1 mouse cellular context compared by ENCODE assay signal in genomic region chr5:112287652-112288051, GRCm38 (mm10).
A peak's percentile ranks its signal among the peaks of the same experiment; 100 is the strongest.
TF ChIP-seq lines count a peak whose summit lies in the region.

No protein-coding gene starts in this region.

TF ChIP-seq in myocyte, 11 proteins besides CTCF, POLR2A, EP300 and RAD21:
- TF ChIP-seq POLR2AphosphoS2 (IDR thresholded peaks at IDR 0.05; ENCODE audit: insufficient read length, low read depth) (no peak), MYOG (IDR thresholded peaks at IDR 0.05; ENCODE audit: control insufficient read depth in 1 of 3, insufficient read depth in 1 of 3, insufficient read length in 2 of 3, low read depth in 2 of 3) (peak; percentile 45 to 96 (median 87)), MAX (IDR thresholded peaks at IDR 0.05; ENCODE audit: low read depth) (no peak), USF1 (IDR thresholded peaks at IDR 0.05; ENCODE audit: low read depth) (peak; percentile 5), SRF (IDR thresholded peaks at IDR 0.05; ENCODE audit: control insufficient read depth, insufficient read length, low read depth) (no peak), TCF12 (IDR thresholded peaks at IDR 0.05; ENCODE audit: insufficient read depth, poor library complexity, severe bottlenecking) (peak; percentile 80), E2F4 (IDR thresholded peaks at IDR 0.05; ENCODE audit: insufficient read depth) (no peak), MYOD1 (IDR thresholded peaks at IDR 0.05; ENCODE audit: control insufficient read depth in 1 of 3, insufficient read length in 2 of 3, low read depth in 2 of 3) (peak; percentile 94 to 99 (median 98)), REST (IDR thresholded peaks at IDR 0.05; ENCODE audit: insufficient read depth, insufficient read length) (no peak), CEBPB (IDR thresholded peaks at IDR 0.05; ENCODE audit: insufficient read depth, poor library complexity, severe bottlenecking) (no peak), TCF3 (IDR thresholded peaks at IDR 0.05; ENCODE audit: insufficient read length, low read depth) (peak; percentile 64)
TF ChIP-seq in myocyte: peak in this region for 5.
